Mouse (Mus musculus): Measurements from ENCODE around the gene St8sia2.

The St8sia2 gene

GRCm38 (mm10) chr7:74013601-74014175 lies at the start of gene St8sia2:
Gene St8sia2 (minus strand): TSS chr7:74013690.
- no peak for DNase-seq (ENCODE audit: low spot score in 2 of 2)

- DNase-seq (ENCODE audit: low spot score in 2 of 2): no peak
Measured at GRCm38 (mm10) chr7:74061076-74061475, 47.6 kb upstream of the St8sia2 start.

GRCm38 (mm10) chr7:74060306-74060946 lies 46.9 kb upstream of the St8sia2 start:
- DNase-seq (ENCODE audit: low spot score in 2 of 2): no peak

GRCm38 (mm10) chr7:74059684-74060083 lies 46.2 kb upstream of the St8sia2 start:
- DNase-seq (ENCODE audit: low spot score in 2 of 2): no peak

- DNase-seq (ENCODE audit: low spot score in 2 of 2): no peak
Measured at GRCm38 (mm10) chr7:74055753-74056152, 42.3 kb upstream of the St8sia2 start.

GRCm38 (mm10) chr7:74047591-74047990 lies 34.1 kb upstream of the St8sia2 start:
- no peak for DNase-seq (ENCODE audit: low spot score in 2 of 2)

- DNase-seq (ENCODE audit: low spot score in 2 of 2): no peak
Measured at GRCm38 (mm10) chr7:74045166-74045957, 31.9 kb upstream of the St8sia2 start.

GRCm38 (mm10) chr7:74043562-74044138 lies 30.2 kb upstream of the St8sia2 start:
- no peak for DNase-seq (ENCODE audit: low spot score in 2 of 2)

- peak in 1 of 2 experiments; percentile 25 for DNase-seq (ENCODE audit: low spot score in 2 of 2)
Measured at GRCm38 (mm10) chr7:74025007-74025406, 11.5 kb upstream of the St8sia2 start.

GRCm38 (mm10) chr7:74024171-74024570 lies 10.7 kb upstream of the St8sia2 start:
- no peak for DNase-seq (ENCODE audit: low spot score in 2 of 2)

GRCm38 (mm10) chr7:74022571-74022970 lies 9.1 kb upstream of the St8sia2 start:
- DNase-seq (ENCODE audit: low spot score in 2 of 2): no peak

- DNase-seq (ENCODE audit: low spot score in 2 of 2): no peak
Measured at GRCm38 (mm10) chr7:74021771-74022170, 8.3 kb upstream of the St8sia2 start.

GRCm38 (mm10) chr7:74016613-74017012 lies 3.1 kb upstream of the St8sia2 start:
- DNase-seq (ENCODE audit: low spot score in 2 of 2): no peak

GRCm38 (mm10) chr7:74012858-74013600 lies 461 bp downstream of the St8sia2 start:
- DNase-seq (ENCODE audit: low spot score in 2 of 2): no peak

GRCm38 (mm10) chr7:74011976-74012857 lies 1.3 kb downstream of the St8sia2 start:
- DNase-seq (ENCODE audit: low spot score in 2 of 2): no peak

- no peak for DNase-seq (ENCODE audit: low spot score in 2 of 2)
Measured at GRCm38 (mm10) chr7:74008946-74009542, 4.4 kb downstream of the St8sia2 start.

- no peak for DNase-seq (ENCODE audit: low spot score in 2 of 2)
Measured at GRCm38 (mm10) chr7:74006775-74007371, 6.6 kb downstream of the St8sia2 start.

- DNase-seq (ENCODE audit: low spot score in 2 of 2): no peak
Measured at GRCm38 (mm10) chr7:74006364-74006763, 7.1 kb downstream of the St8sia2 start.

- DNase-seq (ENCODE audit: low spot score in 2 of 2): no peak
Measured at GRCm38 (mm10) chr7:74000743-74001510, 12.6 kb downstream of the St8sia2 start.

Measured in spleen, postnatal 14 days (tissue).